Mouse (Mus musculus): ENCODE measurements at regions not wholly inside any gene's neighbourhood (a gene's known extent, or its start where the extent isn't known, plus 50 kb on each side); places are given as distances from the start of the nearest gene placed in this dataset.

GRCm38 (mm10) chr9:115407901-115408470, 97.8 kb upstream of the Stt3b start:
- TF ChIP-seq POLR2A (IDR thresholded peaks at IDR 0.05; ENCODE audit: insufficient read length, low read depth), result no peak
- TF ChIP-seq MYOD1 (IDR thresholded peaks at IDR 0.05; ENCODE audit: control insufficient read depth in 1 of 3, insufficient read length in 2 of 3, low read depth in 2 of 3), result no peak
- TF ChIP-seq CEBPB (IDR thresholded peaks at IDR 0.05; ENCODE audit: insufficient read depth, poor library complexity, severe bottlenecking), result no peak
- TF ChIP-seq USF1 (IDR thresholded peaks at IDR 0.05; ENCODE audit: low read depth), result no peak
- no peak for TF ChIP-seq MYOG (IDR thresholded peaks at IDR 0.05; ENCODE audit: control insufficient read depth in 1 of 3, insufficient read depth in 1 of 3, insufficient read length in 2 of 3, low read depth in 2 of 3)

Data from myocyte (in vitro differentiated cells).